Mouse (Mus musculus) cerebellum, postnatal 36 days (tissue): ENCODE results near the gene Nnmt.
A peak's percentile ranks its signal among the peaks of the same experiment; 100 is the strongest.

Source experiments
- DNase-seq, 2 experiments: peaks; one replicate each; pipeline ENCODE4 v3.0.0; 2021 to 2022; ENCODE audit warnings: mixed read lengths in 2 of 2

The Nnmt gene

GRCm38 (mm10) chr9:48604939-48605598 is at the start of gene Nnmt:
TSS of gene Nnmt (minus strand) at chr9:48605153.
- DNase-seq = no peak

DNA sequence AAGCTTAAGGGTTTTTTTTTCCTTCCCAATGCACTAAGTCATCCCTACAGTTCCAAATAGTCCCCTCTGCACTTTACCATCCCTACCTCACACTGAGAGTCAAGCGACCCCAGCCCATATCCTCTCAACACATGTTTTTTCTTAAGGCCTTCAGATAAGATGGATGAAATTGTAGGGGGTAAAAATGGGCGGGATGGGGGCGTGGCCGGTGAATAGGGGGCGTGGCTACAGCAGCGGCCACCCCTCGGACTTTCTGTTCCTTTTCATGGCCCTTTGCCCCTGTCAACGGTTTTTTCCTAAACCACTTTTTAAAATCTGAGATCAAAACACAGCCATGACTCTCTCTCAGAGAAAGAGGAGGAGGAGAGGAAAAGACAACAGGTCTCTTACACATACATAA is 49.8 kb upstream of the Nnmt start:
- DNase-seq = no peak

DNA sequence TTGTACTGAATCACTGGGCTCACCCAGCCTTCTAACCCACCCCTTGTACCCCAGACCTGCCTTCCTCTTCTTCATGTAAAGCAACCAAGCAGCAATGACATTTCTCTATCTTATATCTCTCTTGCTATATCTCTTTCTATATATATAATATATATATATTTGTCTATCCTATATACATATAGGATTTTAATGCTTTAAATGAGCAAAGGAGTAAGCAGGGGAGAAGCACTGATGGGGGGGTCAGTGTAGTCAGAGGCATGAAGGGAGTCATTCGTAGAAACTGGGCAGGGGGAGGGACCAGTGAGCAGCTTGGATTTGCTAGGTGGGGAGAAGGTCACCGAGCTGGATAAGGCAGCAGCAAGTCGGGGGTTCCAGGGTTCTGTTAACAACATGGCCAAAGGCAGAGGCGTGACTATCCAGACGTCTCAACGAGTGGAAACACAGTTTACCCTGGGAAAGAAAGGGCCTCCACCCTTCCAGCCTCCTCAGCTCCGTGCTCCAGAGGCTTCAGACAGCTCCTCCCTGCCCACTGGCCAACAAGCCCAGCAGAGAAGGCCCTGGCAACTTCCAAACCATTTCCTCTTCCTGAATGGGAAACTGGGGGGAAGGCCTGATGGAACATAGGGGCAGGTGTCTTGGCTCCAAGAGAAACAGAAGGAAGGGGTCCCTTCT is 48.6 kb upstream of the Nnmt start:
- no peak for DNase-seq

- DNase-seq = no peak
These were observed 47.1 kb upstream of the Nnmt start for GRCm38 (mm10) chr9:48652026-48652425.

DNA sequence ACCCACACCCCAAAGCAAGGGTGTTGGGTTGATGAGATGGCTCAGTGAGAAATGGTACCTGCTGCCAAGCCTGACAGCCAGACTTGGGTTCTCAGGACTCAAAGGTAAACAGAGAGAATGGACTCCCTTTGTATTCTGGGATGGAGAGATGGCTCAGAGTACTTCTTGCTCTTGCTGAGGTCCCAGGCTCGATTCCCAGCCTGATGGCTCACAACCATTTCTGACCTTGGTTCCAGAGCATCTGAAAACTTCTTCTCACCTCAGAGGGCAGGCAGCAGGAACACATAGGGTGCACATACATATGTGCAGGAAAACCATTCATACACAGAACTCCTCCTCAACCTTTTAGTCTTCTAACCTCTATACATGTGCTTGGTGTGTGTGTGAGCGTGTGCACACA is 45.9 kb upstream of the Nnmt start:
- DNase-seq = no peak

GRCm38 (mm10) chr9:48649851-48650685 is 45.1 kb upstream of the Nnmt start:
- peak; percentile 44 to 56 for DNase-seq

DNA sequence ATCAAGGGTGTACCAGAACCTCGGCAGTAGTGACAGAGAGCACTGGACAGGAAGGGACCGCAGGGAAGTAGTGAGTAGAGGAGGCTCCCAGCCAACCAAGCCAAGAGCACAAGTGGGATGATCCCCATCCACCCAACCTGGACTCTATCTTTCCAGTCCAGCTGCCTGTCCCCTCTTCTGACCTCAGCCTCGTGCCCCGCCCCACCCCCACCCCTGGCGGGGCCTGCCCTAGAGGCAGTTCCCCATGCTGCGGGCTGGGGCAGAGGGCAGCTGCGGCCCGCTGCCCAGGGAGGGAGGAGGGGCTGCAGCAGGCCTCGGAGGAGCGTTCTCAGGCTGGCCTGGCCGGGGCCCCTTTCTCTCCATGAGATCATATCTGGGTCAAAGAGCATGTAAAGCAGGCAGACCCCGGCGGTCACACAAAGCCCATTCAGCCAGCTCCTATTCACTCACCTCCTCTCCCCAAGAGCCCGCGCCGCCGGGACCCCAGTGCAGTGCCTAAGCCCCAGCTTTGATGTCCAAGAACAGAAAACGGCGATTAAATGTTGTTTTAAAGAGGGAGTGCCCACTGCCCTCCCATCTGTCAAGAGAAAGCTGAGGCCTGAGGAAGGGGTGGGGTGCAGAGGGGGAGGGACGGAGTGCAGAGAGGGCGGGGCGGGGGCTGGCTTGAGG is 44.3 kb upstream of the Nnmt start:
- DNase-seq = peak in 1 of 2 experiments; percentile 9

DNA sequence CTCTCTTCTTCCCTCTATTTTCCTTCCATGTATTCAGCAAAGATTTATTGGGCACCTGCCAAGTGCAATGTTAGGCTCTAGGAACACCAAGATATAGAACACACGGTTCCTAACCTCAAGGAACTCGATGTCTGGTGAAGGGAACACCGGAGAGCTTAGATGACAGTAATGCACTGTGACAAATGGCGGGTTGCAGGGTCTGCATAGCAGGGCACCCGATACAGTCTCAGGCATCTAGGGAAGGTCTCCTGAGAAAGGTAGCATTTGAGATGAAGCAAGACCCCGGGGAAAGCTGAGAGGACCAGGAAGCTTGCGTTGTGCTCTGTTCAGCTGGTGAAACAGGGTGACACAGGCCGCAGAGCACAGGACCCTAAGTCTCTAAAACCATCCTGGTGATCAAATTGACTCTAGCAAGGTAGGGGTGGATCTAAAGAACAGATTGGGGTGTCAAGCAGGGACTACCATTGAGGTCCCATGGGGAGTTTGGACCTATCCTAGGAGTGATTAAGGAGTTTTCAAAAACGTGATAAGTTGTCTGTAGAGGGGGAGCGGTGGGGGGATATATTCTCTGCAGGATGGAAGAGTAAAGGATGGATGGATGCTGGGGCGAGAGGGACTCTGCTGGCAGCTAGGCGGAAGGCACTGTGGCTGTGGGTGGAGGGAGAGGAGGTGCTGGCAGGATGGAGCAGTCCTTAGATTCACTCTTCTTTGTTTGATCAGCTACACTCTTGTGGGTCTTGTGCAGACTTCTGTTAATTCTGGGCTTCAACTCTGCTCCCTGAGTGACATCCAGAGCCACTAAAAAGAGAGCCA is 43.5 kb upstream of the Nnmt start:
- DNase-seq = no peak

- DNase-seq = no peak
These were observed 42.8 kb upstream of the Nnmt start for GRCm38 (mm10) chr9:48647648-48648284.

DNA sequence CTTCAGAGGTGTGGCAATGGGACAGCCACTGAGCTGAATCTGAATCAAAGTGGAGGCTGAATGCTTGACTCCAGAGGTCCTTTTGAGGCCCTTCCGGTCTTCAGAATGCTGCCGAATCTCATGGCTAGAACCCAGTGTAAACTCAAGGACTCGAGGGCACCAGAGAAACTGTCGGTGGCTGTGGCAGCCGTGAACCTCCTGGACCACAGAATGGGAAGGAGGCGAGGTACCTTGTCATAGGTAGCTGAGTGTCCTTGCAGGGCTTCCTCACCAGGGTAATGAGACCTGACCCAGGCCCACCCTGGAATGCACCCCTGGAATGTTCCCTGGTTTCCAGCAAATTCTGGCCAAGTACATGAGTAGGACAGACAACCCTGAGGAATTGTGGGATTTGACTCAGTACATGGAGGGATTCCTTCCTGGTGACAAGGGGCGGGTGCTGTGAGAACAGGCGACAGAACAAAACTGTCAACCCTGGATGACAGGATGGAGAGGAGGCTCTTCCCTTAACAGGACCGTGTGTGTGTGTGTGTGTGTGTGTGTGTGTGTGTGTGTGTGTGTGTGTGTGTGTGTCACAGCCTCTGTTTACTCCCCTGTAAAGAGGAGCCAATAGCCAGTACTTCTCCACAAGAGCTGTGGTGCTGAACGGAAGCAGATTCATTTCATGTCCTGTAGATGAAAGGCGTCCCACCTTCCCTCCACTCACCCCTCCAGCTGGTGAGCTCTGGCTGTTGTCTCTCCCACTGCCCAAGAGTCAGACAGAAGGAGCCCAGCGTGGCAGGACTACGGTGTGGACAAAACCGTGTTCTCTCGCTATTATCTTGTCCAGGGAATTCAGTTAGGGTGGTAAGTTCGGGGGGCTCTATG is 42.1 kb upstream of the Nnmt start:
- no peak for DNase-seq

DNA sequence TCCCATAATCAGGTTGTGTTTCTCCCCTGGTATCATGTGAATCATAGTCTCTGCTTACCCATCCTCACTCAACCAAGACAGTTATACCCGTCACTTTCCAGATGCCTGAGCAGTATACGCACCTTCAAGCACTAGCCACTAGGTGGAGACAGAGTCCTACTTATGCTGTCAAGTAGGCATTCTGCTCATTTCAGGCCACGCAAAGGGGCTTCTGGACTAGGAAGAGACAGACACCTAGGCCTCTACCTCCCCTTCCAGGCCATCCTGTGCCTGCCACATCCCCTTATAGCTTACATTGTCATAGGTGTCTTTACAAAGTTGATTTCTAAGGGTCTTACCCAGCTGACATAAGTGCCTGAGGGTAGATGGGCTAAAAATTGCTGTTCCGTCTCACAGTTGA is 41.3 kb upstream of the Nnmt start:
- DNase-seq = peak; percentile 58 to 76

DNA sequence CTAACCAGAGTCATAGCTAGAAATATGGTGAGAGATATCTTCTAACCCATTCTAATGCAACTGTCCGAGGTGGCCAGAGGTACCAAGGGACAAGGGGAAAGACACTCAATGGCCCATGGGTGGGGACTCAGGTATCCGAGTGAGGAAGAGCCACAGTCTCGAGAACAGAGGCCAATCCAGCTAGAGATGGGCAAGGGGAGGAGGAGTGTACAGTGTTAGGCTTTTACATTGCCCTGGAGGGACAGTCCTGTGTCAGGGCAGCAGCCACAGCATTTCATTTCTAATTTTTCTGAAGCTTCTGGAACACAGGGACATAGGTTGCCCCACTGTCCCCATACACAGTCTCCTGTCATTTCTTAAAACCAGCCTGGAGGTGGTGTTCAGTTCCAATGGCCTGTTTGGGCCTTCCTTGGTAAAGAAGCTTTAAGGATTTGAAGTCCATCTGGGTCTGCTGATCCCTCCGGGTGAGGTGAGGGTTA is 40.7 kb upstream of the Nnmt start:
- no peak for DNase-seq

DNA sequence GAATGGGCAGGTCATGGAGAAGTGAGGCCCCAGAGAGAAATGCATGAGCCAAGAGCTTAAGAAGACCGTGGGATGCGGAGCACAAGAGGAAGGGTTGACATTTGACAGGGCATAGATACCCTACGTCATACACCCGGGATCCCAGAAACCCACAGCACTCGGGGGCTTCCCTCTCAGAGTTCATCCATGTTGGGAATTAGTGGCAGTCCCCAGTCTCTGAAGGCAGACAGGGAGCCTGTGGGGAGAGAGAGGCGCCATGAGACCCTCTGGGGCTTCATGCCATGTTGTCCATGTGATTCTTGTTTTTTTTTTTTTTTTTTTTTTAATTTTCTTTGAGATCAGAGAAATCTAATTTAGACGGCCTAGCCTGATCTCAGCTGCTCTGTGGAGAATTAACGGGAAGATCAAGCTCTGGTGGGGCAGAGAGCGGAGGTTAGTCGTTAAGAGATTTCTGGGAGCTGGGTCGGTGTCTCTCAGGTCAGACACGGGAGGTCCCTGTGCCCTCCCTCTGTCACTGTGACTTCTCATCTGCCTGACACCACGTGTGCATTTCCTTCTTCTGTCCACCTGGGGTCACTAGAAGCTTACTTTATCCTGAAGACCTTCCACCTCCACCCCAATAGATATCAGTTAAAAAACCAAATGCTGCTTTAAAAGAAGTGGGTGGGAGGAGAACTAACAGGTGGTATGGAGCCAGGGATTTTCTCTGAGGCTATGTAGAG is 40.1 kb upstream of the Nnmt start:
- DNase-seq = peak; percentile 31 to 56

DNA sequence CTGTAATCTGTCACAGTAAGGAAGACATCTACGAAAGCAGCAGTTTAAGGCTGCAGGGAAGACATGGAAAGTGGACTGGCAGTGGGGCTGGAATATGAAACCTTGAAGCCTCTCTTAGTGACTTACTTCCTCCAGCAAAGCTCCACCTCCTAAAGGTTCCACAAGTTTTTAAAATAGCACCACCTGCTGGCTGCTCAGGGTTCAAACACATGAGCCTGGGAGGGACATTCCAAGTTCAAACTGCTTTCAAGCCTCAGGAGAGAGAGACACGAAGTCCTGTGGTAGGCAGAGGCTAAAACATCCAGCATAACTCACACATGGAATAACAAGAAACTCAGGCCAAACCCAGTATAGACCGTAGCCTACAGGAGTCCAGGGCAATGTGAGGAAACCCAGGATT is 39.4 kb upstream of the Nnmt start:
- DNase-seq = no peak

- no peak for DNase-seq
These were observed 36.7 kb upstream of the Nnmt start for GRCm38 (mm10) chr9:48641636-48642035.

DNA sequence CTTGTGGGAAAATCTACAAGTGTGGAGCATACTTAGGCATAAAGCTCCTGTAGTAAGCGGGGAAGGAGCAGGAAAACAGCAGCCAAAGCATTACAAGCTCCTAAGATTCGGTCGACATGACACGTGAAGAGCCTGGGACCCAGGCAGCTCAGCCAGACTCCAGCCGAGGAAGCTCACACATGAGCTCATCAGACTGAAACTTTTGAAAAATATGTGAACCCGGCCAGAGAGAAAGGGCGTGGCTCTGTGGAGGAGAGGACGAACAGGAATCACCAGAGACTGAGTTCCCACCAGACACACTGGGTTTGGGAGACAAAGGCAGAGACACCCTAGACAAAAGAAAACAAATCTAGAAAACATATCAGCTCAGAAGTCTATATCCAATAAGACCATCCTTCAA is 35.9 kb upstream of the Nnmt start:
- no peak for DNase-seq

DNA sequence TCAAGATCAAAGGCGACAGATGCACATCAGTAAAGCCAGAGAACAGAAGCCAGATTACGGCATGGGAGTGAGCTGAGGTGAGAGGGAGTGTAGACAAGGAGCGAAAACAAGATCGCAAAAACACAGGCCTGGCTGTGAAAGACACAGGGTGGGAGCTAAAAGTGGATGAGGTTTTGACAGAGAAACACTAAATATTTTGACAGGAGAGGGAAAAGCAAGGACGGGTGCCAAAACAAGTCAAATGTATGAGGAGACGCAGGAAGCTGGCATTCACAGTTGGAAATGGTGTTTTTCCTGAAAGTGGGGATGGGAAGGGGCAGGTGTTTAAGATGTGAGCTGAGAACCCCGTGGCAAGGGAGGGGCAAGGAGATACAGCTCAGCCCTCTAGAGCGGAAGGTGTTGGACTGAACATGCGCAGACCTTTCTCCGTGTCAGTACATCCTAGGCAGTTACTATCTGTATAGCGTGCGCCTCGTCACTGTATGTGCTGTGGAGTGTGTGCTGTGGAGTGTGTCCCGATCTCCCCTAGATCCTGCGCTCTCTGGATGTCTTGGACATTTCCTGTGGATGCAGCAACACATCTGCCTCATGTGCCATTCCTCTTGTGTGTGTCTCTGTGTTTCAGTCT is 33.3 kb upstream of the Nnmt start:
- no peak for DNase-seq

DNA sequence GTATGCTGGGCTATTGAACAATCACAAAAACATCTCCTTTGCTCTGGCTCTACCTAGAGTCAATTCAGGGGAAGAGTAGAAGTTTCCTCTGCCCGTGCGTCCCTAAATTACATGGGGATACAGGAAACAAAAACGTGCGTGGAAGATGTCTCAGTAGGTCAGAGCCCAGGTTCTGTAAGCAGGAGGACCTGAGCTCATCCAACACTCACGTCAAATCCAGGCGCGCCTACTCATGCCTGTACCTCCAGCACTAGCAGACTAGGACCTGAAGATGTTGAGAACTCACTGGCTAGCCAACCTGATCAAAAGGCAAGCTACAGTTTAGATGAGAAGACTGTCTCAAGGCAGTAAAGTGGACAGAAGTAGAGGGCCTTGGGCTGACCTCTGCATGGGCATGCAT is 32.2 kb upstream of the Nnmt start:
- DNase-seq = no peak

GRCm38 (mm10) chr9:48635576-48636350 is 30.8 kb upstream of the Nnmt start:
- DNase-seq = no peak
